In genomic region chr17:29895566-29895965, GRCm38 (mm10) we compare ENCODE assay signal across 8 mouse cellular contexts.
"Had no signal": no experiment of that assay in that cellular context is flagged by ENCODE, and none has a peak within 500 bp of the region (broad histone marks: within the 10 kb centered on the region; RNA-seq: fewer than 3 reads in every experiment).

No protein-coding gene starts in this region.

- H3K9me3 ChIP-seq: kidney, embryonic 15.5 days; limb, embryonic 10.5 days; liver, embryonic 15.5 days had no signal

- H3K36me3 ChIP-seq: kidney, embryonic 15.5 days; limb, embryonic 10.5 days; liver, embryonic 15.5 days had no signal

- ATAC-seq: lung, postnatal 0 days had no signal

- H3K4me3 ChIP-seq: kidney, embryonic 15.5 days; limb, embryonic 10.5 days; liver, embryonic 15.5 days had no signal

- H3K27ac ChIP-seq: liver, embryonic 15.5 days had no signal

- H3K4me2 ChIP-seq: kidney, embryonic 15.5 days; liver, embryonic 11.5 days; liver, embryonic 15.5 days had no signal

- DNase-seq: lung, adult 2 months; lung, postnatal 36 days; right cerebral cortex, postnatal 14 days had no signal

- H3K9ac ChIP-seq: kidney, embryonic 15.5 days; liver, embryonic 15.5 days had no signal
